Comparison of ENCODE assay signal across 18 mouse cellular contexts in the genomic region with DNA sequence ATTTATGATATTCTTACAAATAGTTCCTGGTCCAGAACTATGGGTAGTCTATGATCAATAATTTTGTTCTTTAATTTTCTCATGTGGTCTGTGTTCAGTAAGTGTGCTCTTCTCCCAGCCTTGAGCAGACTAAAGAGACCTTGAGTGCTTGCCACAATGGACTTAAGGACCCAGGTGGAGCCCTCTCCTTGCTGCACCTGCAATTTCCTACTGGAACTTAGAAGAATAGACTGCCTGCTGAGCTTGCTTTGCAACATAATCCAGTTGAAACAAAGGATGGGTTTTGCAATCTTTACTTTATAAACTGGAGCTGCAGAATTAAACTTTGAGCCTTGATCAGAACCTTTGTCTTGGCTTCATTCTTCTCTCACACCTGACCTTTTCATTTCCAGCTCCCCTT.
"Had no signal": no experiment of that assay in that cellular context is flagged by ENCODE, and none has a peak within 500 bp of the region (broad histone marks: within the 10 kb centered on the region; RNA-seq: fewer than 3 reads in every experiment).

No protein-coding gene starts in this region.

- H3K4me2 ChIP-seq: lung, embryonic 15.5 days; midbrain, embryonic 11.5 days; midbrain, embryonic 13.5 days; midbrain, embryonic 15.5 days; neural tube, embryonic 12.5 days; stomach, embryonic 15.5 days had no signal

- DNase-seq: liver, postnatal 0 days; lung, adult 2 months; lung, postnatal 14 days; lung, postnatal 36 days; right cerebral cortex, postnatal 14 days; thymus, adult 2 months; thymus, postnatal 25 days; thymus, postnatal 4 days had no signal

- H3K9ac ChIP-seq: liver, postnatal 0 days; lung, embryonic 15.5 days; midbrain, embryonic 13.5 days; midbrain, embryonic 15.5 days; neural tube, embryonic 12.5 days; stomach, embryonic 15.5 days had no signal

- H3K9me3 ChIP-seq: lung, embryonic 15.5 days; midbrain, embryonic 13.5 days; midbrain, embryonic 15.5 days; neural tube, embryonic 12.5 days; stomach, embryonic 15.5 days had no signal

- H3K36me3 ChIP-seq: lung, embryonic 15.5 days; midbrain, embryonic 13.5 days; midbrain, embryonic 15.5 days; neural tube, embryonic 12.5 days; stomach, embryonic 15.5 days had no signal

- H3K4me1 ChIP-seq: lung, embryonic 15.5 days; megakaryocyte, embryonic 14.5 days; midbrain, embryonic 13.5 days; midbrain, embryonic 15.5 days; neural tube, embryonic 12.5 days; stomach, embryonic 15.5 days had no signal

- H3K27me3 ChIP-seq: lung, embryonic 15.5 days; megakaryocyte, embryonic 14.5 days; midbrain, embryonic 13.5 days; midbrain, embryonic 15.5 days; neural tube, embryonic 12.5 days; stomach, embryonic 15.5 days had no signal

- ATAC-seq: liver, postnatal 0 days; lung, postnatal 0 days; midbrain, embryonic 13.5 days; midbrain, embryonic 15.5 days had no signal

- H3K27ac ChIP-seq: lung, embryonic 15.5 days; macrophage; midbrain, embryonic 13.5 days; midbrain, embryonic 15.5 days; neural tube, embryonic 12.5 days; stomach, embryonic 15.5 days; stomach, postnatal 0 days had no signal

- H3K4me3 ChIP-seq: lung, embryonic 15.5 days; megakaryocyte, embryonic 14.5 days; midbrain, embryonic 13.5 days; midbrain, embryonic 15.5 days; neural tube, embryonic 12.5 days; stomach, embryonic 15.5 days had no signal
